Mouse (Mus musculus): ENCODE results near the gene Olfr764-ps1. TPM values are rescaled to one million over a fixed set of nuclear protein-coding genes. Genes with fewer than 3 reads are reported as not detected.
"Not testable (repeated sequence)": the region's sequence is repeated elsewhere in the genome, so short reads cannot be mapped to it uniquely, and the experiment has no call there.

Gene Olfr764-ps1
- polyA plus RNA-seq (2014; fragmentation: Nextera tagmentation; extraction: Ambion mirVana) = not detected in 2 replicates

DNA sequence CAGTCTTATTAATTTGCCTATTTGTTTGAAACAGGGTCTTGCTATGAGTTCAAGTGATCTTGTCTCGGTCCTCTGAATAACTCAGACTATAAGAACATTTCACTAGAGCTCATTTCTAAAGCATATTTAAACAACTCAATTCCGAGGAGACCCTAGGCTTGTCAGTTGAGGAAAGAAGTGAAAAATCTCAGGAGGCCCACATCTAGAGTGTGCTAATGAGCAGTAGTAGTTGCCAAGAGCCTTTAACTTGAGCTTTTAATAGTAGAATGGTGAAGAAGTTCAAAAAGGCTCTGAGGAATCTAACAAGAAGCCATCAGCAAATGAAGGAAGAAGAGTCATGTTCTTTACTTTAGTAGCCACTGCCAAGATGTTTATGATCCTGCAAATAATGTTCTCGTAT lies at the start of gene Olfr764-ps1:
Olfr764-ps1 (minus strand) TSS at position 101 of the 400 bp plus-strand sequence.
- no peak within 1 kb of the TSS for H3K4me3 ChIP-seq (ENCODE audit: low read depth, low read length)
- H3K27me3 ChIP-seq (replicated peaks; ENCODE audit: control insufficient read depth, insufficient read depth, low read length) = no peaks in the 10 kb centered on the region
- no peaks in the 10 kb centered on the region for H3K4me1 ChIP-seq (replicated peaks; ENCODE audit: control insufficient read depth, insufficient read depth, low read length)
- no peak within 1 kb of the TSS for H3K27ac ChIP-seq (ENCODE audit: low read depth, low read length)
- ATAC-seq (replicated peaks; ENCODE audit: low FRiP score) (no peak), DNase-seq (ENCODE audit: low spot score) (no peak)
- no peaks in the 10 kb centered on the region for H3K9me3 ChIP-seq (ENCODE audit: control insufficient read depth, low read length)
- H3K9ac ChIP-seq (ENCODE audit: low read depth, low read length) = no peak within 1 kb of the TSS
- H3K36me3 ChIP-seq (ENCODE audit: control insufficient read depth, insufficient read depth, low read length) = no peaks in the 10 kb centered on the region
- 61% methylated on average over 3 of the region's 3 CpGs for WGBS
- H3K4me2 ChIP-seq = no peak within 1 kb of the TSS

DNA sequence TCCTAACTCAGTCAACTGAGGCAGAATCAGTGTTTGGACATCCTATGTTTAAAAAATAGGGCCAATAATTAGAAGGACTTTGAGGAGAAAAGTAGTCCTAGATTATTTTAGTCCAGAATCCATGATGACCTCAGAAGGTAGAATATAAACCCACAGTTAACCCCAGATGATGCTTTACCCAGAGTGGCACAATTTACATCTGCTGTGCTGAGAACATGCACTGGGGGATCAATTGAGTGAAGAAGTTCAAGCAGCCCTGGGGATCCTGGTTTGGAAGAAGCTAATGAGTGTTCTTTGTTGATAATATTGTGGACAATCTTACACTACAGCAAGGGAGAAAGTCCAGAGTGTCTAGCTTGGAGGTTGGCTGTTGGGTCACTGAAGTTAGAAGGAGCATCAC lies 43.1 kb upstream of the Olfr764-ps1 start, which contains the start of gene Olfr767:
Olfr767 (minus strand) TSS at position 101 of the 400 bp plus-strand sequence.
- H3K36me3 ChIP-seq (ENCODE audit: control insufficient read depth, insufficient read depth, low read length); H3K4me2 ChIP-seq; H3K27me3 ChIP-seq (replicated peaks; ENCODE audit: control insufficient read depth, insufficient read depth, low read length): not testable (repeated sequence)

DNA sequence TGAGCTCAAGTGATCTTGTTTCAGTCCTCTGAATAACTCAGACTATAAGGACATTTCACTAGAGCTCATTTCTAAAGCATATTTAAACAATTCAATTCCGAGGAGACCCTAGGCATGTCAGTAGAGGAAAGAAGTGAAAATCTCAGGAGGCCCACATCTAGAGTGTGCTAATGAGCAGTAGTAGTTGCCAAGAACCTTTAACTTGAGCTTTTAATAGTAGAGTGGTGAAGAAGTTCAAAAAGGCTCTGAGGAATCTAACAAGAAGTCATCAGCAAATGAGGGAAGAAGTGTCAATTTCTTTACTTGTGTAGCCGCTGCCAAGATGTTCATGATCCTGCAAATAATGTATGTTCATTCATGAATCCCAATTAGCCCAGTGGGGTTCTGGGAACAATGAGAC lies 29.2 kb upstream of the Olfr764-ps1 start, which contains the start of gene Olfr766-ps1:
Olfr766-ps1 (minus strand) TSS at position 101 of the 400 bp plus-strand sequence.
- H3K9me3 ChIP-seq (ENCODE audit: control insufficient read depth, low read length) = no peaks in the 10 kb centered on the region
- H3K4me2 ChIP-seq = no peak within 1 kb of the TSS
- H3K4me3 ChIP-seq (ENCODE audit: low read depth, low read length) = no peak within 1 kb of the TSS
- H3K9ac ChIP-seq (ENCODE audit: low read depth, low read length) = no peak within 1 kb of the TSS
- H3K36me3 ChIP-seq (ENCODE audit: control insufficient read depth, insufficient read depth, low read length) = no peaks in the 10 kb centered on the region
- no peak for ATAC-seq (replicated peaks; ENCODE audit: low FRiP score)
- H3K27ac ChIP-seq (ENCODE audit: low read depth, low read length) = no peak within 1 kb of the TSS
- H3K27me3 ChIP-seq (replicated peaks; ENCODE audit: control insufficient read depth, insufficient read depth, low read length) = no peaks in the 10 kb centered on the region
- no peak for DNase-seq (ENCODE audit: low spot score)
- WGBS = 76% methylated on average over 2 of the region's 2 CpGs
- H3K4me1 ChIP-seq (replicated peaks; ENCODE audit: control insufficient read depth, insufficient read depth, low read length) = no peaks in the 10 kb centered on the region

More for the DNA sequence above, 43.1 kb upstream of the Olfr764-ps1 start, which contains the start of gene Olfr767:
- not testable (repeated sequence) for H3K27ac ChIP-seq (ENCODE audit: low read depth, low read length); H3K4me3 ChIP-seq (ENCODE audit: low read depth, low read length); H3K4me1 ChIP-seq (replicated peaks; ENCODE audit: control insufficient read depth, insufficient read depth, low read length); H3K9me3 ChIP-seq (ENCODE audit: control insufficient read depth, low read length); ATAC-seq (replicated peaks; ENCODE audit: low FRiP score); H3K9ac ChIP-seq (ENCODE audit: low read depth, low read length); DNase-seq (ENCODE audit: low spot score)

DNA sequence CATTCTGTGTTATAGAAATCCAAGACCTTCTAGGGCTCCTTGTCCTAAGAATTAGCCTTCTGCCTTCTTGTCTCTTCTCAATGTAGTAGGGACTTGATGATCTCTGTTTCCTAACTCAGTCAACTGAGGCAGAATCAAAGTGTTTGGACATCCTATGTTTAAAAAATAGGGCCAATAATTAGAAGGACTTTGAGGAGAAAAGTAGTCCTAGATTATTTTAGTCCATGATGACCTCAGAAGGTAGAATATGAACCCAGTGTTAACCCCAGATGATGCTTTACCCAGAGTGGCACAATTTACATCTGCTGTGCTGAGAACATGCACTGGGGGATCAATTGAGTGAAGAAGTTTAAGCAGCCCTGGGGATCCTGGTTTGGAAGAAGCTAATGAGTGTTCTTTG lies 10.2 kb upstream of the Olfr764-ps1 start, which contains the start of gene Olfr765:
Olfr765 (minus strand) TSS at position 101 of the 400 bp plus-strand sequence.
- not testable (repeated sequence) for H3K27me3 ChIP-seq (replicated peaks; ENCODE audit: control insufficient read depth, insufficient read depth, low read length); H3K9me3 ChIP-seq (ENCODE audit: control insufficient read depth, low read length); H3K36me3 ChIP-seq (ENCODE audit: control insufficient read depth, insufficient read depth, low read length); DNase-seq (ENCODE audit: low spot score); H3K27ac ChIP-seq (ENCODE audit: low read depth, low read length); H3K9ac ChIP-seq (ENCODE audit: low read depth, low read length); H3K4me2 ChIP-seq; H3K4me1 ChIP-seq (replicated peaks; ENCODE audit: control insufficient read depth, insufficient read depth, low read length); ATAC-seq (replicated peaks; ENCODE audit: low FRiP score); H3K4me3 ChIP-seq (ENCODE audit: low read depth, low read length)

DNA sequence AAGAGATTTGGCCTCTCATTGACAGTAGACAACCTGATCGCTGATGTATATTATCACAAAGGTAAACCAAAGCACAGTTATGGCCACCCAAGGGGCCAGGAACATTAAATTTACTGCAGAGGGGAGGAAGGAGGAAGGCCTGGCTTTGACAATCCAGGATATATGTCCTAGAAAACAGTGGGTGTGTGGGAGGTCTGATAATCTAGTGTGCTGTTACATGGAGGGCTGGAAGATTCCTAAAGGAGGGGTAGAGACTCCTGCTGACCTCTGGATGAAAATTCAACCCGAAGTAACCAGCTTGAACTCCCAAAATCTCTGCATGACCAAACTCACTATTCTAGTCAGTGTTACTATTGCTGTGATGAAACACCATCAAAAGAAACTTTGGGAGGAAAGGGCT lies 11.4 kb downstream of the Olfr764-ps1 start:
- WGBS = 82% methylated on average over 2 of the region's 2 CpGs
- Histone ChIP-seq H3K9me3 (ENCODE audit: control insufficient read depth, low read length) (no peaks in the 10 kb centered on the region), H3K4me3 (ENCODE audit: low read depth, low read length) (no peak overlapping the region), H3K27ac (ENCODE audit: low read depth, low read length) (no peak overlapping the region), H3K27me3 (replicated peaks; ENCODE audit: control insufficient read depth, insufficient read depth, low read length) (no peaks in the 10 kb centered on the region), H3K36me3 (ENCODE audit: control insufficient read depth, insufficient read depth, low read length) (no peaks in the 10 kb centered on the region), H3K4me1 (replicated peaks; ENCODE audit: control insufficient read depth, insufficient read depth, low read length) (no peaks in the 10 kb centered on the region), H3K4me2 (no peak overlapping the region), H3K9ac (ENCODE audit: low read depth, low read length) (no peak overlapping the region)
- no peak for ATAC-seq (replicated peaks; ENCODE audit: low FRiP score)
- DNase-seq (ENCODE audit: low spot score) = no peak

DNA sequence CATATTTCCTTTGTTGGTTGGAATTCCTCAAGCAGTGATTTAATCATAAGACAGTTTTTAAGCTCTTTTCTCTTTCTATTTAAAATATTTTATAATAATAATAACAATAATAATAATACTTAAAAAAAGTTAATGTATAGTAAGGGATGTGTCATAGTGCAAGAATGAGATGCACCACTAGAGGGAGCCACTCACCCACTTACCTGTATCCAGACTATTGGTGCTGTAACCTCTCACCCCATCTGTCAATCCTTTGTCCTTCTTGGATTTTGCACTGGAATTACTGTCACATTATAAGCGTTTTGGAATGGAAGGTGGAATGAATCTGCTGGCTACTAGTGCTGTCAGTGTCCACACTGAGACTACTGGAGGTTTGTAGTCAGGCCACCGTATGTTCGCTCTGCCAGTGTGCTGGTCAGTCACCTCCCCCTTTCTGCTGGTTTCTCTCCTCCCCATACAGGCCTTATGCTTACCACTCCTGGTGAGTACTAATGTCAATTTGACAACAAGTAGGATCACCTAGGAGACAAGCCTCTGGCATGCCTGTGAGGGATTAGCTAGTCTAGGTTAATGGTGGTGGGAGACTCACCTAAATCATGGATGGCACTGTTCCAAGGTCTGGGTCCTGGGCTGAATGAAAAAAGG lies 13.6 kb downstream of the Olfr764-ps1 start:
- Histone ChIP-seq H3K9me3 (ENCODE audit: control insufficient read depth, low read length) (no peaks in the 10 kb centered on the region), H3K9ac (ENCODE audit: low read depth, low read length) (no peak overlapping the region), H3K4me1 (replicated peaks; ENCODE audit: control insufficient read depth, insufficient read depth, low read length) (no peaks in the 10 kb centered on the region), H3K4me3 (ENCODE audit: low read depth, low read length) (no peak overlapping the region), H3K4me2 (no peak overlapping the region), H3K36me3 (ENCODE audit: control insufficient read depth, insufficient read depth, low read length) (no peaks in the 10 kb centered on the region), H3K27me3 (replicated peaks; ENCODE audit: control insufficient read depth, insufficient read depth, low read length) (no peaks in the 10 kb centered on the region), H3K27ac (ENCODE audit: low read depth, low read length) (no peak overlapping the region)
- DNase-seq (ENCODE audit: low spot score) (no peak), ATAC-seq (replicated peaks; ENCODE audit: low FRiP score) (peak; percentile 64; the same call in 1 of the 2 replicates)
- 59% methylated on average over 3 of the region's 3 CpGs for WGBS

DNA sequence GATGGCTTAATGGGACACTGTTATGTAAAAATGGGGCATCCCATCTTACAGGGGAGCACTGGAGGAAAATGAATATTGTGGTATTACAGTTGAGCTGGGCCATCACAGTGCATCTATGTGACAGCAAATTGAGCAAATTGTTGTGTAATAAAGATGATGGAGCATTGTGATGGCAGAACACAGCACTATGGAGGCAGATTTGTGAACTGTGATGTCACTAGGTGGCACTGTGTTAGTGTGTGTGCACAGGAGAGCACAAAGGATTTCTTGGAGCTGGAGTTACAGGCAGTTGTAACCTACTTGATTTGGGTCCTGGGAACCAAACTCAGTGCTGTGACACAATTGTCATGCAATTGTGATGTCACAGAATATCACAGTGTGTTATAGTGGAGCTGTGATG lies 16.4 kb downstream of the Olfr764-ps1 start:
- peak; percentile 39; the same call in 1 of the 2 replicates for ATAC-seq (replicated peaks; ENCODE audit: low FRiP score)
- no peak for DNase-seq (ENCODE audit: low spot score)

DNA sequence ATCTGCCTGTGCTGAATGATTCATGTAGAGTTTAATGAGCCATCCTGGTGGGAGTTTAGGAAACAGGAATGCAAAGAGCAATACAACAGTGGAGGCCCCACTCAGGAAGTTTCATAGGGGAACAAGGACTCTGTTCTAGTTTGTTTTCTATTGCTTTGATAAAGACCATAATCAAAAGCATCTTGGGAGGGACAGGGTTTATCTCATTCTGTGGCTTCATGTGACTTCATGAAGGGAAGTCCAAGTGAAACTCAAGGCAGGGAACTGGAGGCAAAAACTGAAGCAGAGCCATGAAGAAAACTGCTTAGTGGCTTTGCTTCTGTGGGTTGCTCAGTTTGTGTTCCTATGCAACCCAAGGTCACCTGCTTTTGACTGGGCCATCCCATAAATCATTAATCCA lies 25.2 kb downstream of the Olfr764-ps1 start:
- Histone ChIP-seq H3K4me3 (ENCODE audit: low read depth, low read length) (no peak overlapping the region), H3K4me1 (replicated peaks; ENCODE audit: control insufficient read depth, insufficient read depth, low read length) (no peaks in the 10 kb centered on the region), H3K9ac (ENCODE audit: low read depth, low read length) (no peak overlapping the region), H3K9me3 (ENCODE audit: control insufficient read depth, low read length) (no peaks in the 10 kb centered on the region), H3K27me3 (replicated peaks; ENCODE audit: control insufficient read depth, insufficient read depth, low read length) (no peaks in the 10 kb centered on the region), H3K4me2 (no peak overlapping the region), H3K36me3 (ENCODE audit: control insufficient read depth, insufficient read depth, low read length) (no peaks in the 10 kb centered on the region), H3K27ac (ENCODE audit: low read depth, low read length) (no peak overlapping the region)
- DNase-seq (ENCODE audit: low spot score) = no peak
- no peak for ATAC-seq (replicated peaks; ENCODE audit: low FRiP score)

More for the DNA sequence above, 16.4 kb downstream of the Olfr764-ps1 start:
- Histone ChIP-seq H3K9ac (ENCODE audit: low read depth, low read length) (no peak overlapping the region), H3K4me1 (replicated peaks; ENCODE audit: control insufficient read depth, insufficient read depth, low read length) (no peaks in the 10 kb centered on the region), H3K36me3 (ENCODE audit: control insufficient read depth, insufficient read depth, low read length) (no peaks in the 10 kb centered on the region), H3K27ac (ENCODE audit: low read depth, low read length) (no peak overlapping the region), H3K4me3 (ENCODE audit: low read depth, low read length) (no peak overlapping the region), H3K4me2 (no peak overlapping the region), H3K27me3 (replicated peaks; ENCODE audit: control insufficient read depth, insufficient read depth, low read length) (no peaks in the 10 kb centered on the region), H3K9me3 (ENCODE audit: control insufficient read depth, low read length) (no peaks in the 10 kb centered on the region)

DNA sequence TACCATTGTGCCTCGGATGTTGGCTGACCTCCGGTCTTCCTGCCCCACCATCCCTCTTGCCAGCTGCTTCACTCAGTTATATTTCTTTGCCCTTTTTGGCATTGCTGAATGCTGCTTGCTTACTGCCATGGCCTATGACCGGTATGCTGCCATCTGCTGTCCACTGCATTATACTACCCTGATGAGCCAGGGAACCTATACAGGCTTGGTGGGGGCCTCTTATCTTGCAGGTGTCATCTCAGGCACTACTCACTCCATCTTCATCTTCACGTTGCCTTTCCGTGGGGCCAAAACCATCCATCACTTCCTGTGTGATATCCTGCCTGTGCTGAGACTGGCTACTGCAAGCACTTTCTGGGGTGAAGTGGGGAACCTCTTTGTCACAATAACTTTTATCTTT lies 28.2 kb downstream of the Olfr764-ps1 start:
- DNase-seq (ENCODE audit: low spot score); H3K27me3 ChIP-seq (replicated peaks; ENCODE audit: control insufficient read depth, insufficient read depth, low read length); H3K9ac ChIP-seq (ENCODE audit: low read depth, low read length); ATAC-seq (replicated peaks; ENCODE audit: low FRiP score); H3K36me3 ChIP-seq (ENCODE audit: control insufficient read depth, insufficient read depth, low read length); H3K4me1 ChIP-seq (replicated peaks; ENCODE audit: control insufficient read depth, insufficient read depth, low read length); H3K4me2 ChIP-seq; H3K9me3 ChIP-seq (ENCODE audit: control insufficient read depth, low read length); H3K4me3 ChIP-seq (ENCODE audit: low read depth, low read length); H3K27ac ChIP-seq (ENCODE audit: low read depth, low read length): not testable (repeated sequence)
- 45% methylated on average over 2 of the region's 5 CpGs for WGBS

Data from liver, embryonic 11.5 days (tissue).